Mouse (Mus musculus) erythroblast, embryonic 14.5 days (primary cell): ENCODE data around the gene Nid2.

Experiments used
- GATA1 ChIP-seq: IDR thresholded peaks from 2 replicates; pipeline ENCODE4 v1.6.1; 2012; ENCODE audit warnings: low read length, inconsistent platforms, mixed read lengths
- TAL1 ChIP-seq: IDR thresholded peaks from 3 replicates; pipeline ENCODE4 v1.6.1; 2012; ENCODE audit warnings: low read length, inconsistent platforms, mixed read lengths

DNA sequence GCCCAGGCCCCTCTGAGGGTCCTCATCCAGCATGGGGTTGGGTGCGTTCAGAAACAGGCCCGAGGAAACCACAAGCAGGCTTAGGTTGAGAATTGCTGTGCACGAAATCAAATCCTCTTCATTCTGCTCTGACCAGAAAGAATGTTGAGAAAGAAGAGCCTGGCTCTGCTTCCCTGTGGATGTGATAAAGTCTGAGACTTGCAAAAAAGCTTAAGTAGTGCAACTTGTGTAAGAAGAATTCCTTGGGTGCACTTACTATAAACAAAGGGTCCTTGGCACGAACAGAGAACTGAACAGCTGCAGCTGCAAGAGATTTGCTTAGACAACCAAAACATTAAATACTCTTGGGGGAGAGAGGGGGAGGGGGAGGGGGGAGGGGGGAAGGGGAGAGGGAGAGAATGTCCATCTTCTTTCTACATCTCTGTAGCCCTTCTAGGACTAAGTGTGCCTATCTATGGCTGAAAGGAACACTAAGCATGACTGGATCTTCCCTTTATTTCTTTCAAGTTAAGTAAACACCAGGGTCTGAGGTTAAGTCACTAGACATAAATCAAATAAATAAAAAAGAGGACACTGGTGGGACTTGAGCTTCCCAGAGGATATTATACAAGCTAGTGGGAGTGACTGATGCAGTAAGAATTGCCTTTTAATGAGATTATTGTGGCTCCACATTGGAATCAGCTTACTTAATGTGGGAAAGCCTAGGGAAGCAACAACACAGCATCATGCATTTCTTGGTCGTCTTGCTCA, 12.8 kb upstream of the Nid2 start:
- no peak for TF ChIP-seq GATA1
- no peak for TF ChIP-seq TAL1
